Mouse (Mus musculus): ENCODE measurements around the gene Ifna11.

Ifna11 gene

GRCm38 (mm10) chr4:88841438-88841911, 21.7 kb downstream of the Ifna11 start, which contains the start of gene Ifna4:
TSS of gene Ifna4 (plus strand) at chr4:88841861.
- DNase-seq: no peak

GRCm38 (mm10) chr4:88845334-88845733, 25.6 kb downstream of the Ifna11 start:
- DNase-seq: no peak

GRCm38 (mm10) chr4:88849698-88850097, 29.9 kb downstream of the Ifna11 start, which contains the start of gene Ifna1:
TSS of gene Ifna1 (plus strand) at chr4:88850087.
- no peak for DNase-seq

- no peak for DNase-seq
These were observed 31.4 kb downstream of the Ifna11 start for GRCm38 (mm10) chr4:88851026-88851763.

GRCm38 (mm10) chr4:88859214-88859613, 39.5 kb downstream of the Ifna11 start:
- no peak for DNase-seq

- DNase-seq: no peak
These were observed 43.5 kb downstream of the Ifna11 start for GRCm38 (mm10) chr4:88863309-88863708.

- no peak for DNase-seq
These were observed 44.8 kb downstream of the Ifna11 start for GRCm38 (mm10) chr4:88864599-88864998.

- no peak for DNase-seq
These were observed 45.3 kb downstream of the Ifna11 start for GRCm38 (mm10) chr4:88865011-88865569.

- DNase-seq: peak; percentile 47
These were observed 47.7 kb downstream of the Ifna11 start for GRCm38 (mm10) chr4:88867366-88867925.

GRCm38 (mm10) chr4:88867926-88868911, 48.5 kb downstream of the Ifna11 start:
- no peak for DNase-seq
